Mouse (Mus musculus) left cerebral cortex, adult 8-10 months (tissue): ENCODE data around the gene Zbtb12. TPM values are rescaled to one million over a fixed set of nuclear protein-coding genes. Genes with fewer than 3 reads are reported as not detected.

Experiments
- DNase-seq, 2 experiments: peaks; one replicate each; pipeline ENCODE4 v3.0.0; 2022; ENCODE audit warnings: low spot score in 2 of 2
- total RNA-seq, 4 experiments: library from RNA; stranded (reverse); gene quantifications; 2 replicates each; pipeline ENCODE4 v1.2.4; 2022

Gene Zbtb12
- total RNA-seq, 4 experiments from 2014 or later = 8.3 to 9.1 (median 9.0) TPM

DNA sequence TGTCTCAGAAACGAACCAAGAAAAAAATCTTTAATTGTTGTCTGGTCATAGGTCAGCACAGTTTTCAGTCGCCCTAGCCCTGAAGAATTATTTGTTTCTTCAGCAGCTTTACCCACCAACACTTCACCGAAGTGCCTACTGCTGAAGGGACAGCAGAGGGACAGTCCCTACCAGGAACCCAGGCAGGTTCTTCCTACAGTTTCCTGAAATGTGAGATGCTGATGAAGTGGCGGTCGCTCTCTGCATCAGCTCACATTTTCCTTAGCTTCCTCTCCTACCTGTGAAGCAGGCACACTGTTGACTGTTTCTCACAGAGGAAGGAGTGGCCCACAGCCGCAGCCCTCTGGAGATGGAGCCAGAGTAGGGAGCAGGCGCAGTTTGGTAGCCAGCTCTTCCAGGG is 13.3 kb upstream of the Zbtb12 start:
- no peak for DNase-seq

DNA sequence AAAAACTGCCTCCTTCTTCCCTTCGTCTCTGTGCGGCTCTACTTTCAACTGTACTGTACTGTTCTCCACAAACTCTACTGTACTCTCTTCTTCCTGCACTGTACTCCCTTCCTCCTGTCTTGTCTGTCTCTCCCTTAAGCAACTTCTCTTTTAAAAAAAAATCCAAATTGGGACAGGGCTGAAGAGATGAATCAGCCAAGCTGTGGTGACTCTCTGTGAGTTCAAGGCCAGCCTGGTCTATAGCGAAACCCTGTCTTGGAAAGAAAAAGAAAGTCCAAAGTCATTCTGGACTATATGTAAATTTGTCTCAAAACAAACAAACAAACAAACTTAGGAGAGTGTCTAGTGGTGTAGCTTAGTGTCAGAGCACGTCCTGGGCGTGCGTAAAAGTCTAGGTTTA is 5.0 kb upstream of the Zbtb12 start:
- no peak for DNase-seq

DNA sequence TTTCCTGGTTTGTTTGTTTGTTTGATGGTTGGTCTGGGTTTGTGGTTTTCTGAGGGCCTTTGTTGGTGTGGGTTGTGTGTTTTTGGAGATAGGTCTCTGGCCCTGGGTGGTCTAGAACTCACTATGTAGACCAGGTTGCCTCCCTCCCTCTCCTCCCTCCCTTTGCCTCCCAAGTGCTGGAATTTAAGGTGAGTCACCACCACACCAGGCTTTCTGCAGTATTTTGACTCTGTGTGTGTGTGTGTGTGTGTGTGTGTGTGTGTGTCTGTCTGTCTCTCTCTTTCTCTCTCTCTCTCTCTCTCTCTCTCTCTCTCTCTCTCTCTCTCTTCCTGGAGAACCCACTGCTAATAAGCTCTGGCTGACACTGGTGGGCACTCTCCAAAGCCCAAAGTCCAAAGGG is 1.9 kb downstream of the Zbtb12 start:
- no peak for DNase-seq

DNA sequence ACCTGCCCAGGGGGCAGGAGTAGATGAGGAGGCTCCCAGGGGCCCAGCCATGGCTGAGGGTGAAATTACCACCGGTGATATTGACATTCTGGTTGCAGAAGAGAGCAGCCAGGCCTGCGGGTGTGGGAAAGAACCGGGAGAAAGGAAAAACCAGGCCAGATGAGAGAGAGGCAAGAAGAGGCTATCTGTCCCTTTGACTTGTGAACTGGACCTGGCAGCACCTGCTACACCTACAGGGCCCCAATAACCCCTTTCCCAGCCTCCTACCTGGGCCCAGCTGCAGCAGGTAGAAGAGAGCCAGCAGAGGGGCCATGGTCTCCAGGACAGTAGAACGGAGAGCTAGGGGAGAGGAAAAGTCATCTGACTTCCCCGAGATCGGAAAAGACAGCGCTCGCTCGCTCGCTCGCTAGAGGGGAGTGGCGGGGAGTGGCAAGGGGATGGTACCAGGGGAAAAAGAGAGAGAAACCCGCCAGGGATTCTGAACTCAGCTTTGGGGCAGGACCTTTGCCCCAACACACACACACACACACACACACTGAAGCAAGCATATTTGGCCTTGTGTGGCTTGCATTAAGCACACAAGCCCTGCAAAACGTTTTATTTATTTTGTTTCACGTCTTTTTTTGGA is 2.5 kb downstream of the Zbtb12 start, which contains the start of gene Gm20547:
Gene Gm20547, minus strand, starts transcription at position 360 of the 628 bp plus-strand sequence.
- DNase-seq = no peak

DNA sequence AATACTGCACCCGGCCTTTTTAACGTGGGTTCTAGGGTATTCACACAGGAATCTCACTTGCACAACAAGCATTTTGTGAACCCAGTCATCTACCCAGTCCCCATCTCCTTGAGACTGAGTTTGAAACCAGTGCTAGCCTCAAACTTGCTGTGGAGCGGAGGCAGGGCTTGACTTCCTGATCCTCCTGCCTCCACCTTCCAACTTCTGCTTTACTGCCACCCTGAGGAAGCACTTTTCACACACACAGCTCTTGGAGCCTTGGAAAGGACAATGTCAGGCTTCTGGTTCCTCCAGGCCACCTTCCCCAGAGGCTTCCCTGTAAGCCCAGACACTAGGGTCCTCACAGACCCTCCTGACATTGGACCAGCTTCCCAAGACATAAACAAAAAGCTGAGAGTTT is 4.0 kb downstream of the Zbtb12 start:
- no peak for DNase-seq

DNA sequence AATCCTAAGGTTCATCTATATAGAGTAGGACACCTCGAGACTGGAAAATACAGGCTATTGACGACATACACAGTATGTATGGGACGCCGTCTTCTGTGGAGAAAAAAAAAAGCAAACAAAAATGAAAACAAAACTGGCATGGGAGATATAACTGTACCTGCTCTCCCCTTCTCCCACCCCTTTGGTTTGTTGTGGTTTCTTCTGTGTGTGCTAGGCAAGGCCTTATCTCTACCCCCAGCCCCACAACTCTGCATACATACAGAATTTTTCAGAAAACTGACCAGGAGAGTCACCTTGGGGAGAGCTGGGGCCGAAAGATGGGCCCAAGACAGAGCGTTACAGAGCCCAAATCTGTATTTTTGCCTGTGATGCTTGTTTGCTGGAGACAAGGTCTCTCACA is 5.4 kb downstream of the Zbtb12 start:
- no peak for DNase-seq

DNA sequence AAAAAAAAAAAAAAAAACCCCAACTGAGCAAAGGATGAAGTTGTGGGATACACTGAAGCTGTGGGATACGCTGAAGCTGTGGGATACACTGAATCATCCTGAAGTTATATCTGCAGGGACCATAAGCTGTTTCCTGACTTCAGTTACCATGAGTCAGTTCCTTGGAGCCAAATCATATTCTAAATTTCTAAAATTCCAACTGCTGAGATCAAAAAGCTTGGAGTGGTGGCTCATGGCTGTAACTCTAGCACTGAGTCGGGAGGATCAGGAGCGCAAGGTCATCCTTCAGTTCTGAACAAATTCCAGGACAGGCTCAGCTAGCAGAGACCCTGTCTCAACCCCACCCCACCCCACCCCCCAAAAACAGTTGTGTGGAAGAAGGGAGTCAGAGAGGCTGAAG is 6.3 kb downstream of the Zbtb12 start:
- DNase-seq = no peak

DNA sequence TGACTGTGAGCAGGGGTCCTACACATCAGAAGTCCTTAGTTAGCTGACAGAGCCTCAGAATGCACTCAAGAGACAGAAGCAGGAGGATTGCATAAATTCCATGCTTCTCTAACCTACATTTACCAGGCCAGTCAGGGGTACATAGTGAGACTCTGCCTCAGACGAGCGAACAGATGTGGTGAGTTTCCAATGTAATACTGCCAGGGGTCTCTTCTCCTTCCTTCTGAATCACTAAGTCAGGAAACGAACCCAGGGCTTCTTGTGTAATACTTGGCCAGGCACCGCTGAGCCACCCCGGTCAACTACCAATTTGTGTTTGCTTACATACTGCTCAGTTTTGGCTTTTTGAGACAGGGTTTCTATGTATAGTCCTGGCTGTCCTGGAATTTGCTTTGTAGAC is 8.7 kb downstream of the Zbtb12 start:
- DNase-seq = no peak

DNA sequence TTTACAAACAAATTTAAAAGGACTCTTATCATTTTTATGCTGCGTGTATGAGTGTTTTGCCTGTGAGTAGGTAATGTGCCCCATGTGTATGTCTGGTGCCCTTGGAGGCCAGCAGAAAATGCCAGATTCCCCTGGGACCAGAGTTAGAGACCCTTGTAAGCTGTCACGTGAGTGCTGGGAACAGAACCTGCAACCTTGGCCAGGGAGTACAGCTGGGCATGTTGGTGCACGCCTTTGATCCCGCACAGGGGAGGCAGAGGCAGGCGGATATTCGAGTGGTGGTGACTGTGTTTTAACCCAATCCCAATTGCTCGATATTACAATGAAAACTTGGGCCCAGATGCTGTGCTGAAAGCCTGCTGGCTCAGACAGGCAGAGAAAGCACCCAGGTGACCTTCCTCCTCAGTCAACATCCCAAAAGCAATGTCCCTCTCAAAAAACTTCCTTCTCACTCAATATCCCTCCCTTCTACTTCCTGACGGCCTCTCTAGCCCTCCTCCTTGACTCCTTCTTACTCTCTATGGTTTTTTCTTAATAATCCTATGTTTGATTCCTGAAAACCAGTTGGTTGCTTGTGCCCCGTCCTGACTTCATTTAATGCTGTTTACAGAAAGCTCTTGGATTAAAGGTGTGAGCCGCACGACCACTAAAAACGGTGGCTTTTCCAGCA is 10.9 kb downstream of the Zbtb12 start:
- DNase-seq = no peak

DNA sequence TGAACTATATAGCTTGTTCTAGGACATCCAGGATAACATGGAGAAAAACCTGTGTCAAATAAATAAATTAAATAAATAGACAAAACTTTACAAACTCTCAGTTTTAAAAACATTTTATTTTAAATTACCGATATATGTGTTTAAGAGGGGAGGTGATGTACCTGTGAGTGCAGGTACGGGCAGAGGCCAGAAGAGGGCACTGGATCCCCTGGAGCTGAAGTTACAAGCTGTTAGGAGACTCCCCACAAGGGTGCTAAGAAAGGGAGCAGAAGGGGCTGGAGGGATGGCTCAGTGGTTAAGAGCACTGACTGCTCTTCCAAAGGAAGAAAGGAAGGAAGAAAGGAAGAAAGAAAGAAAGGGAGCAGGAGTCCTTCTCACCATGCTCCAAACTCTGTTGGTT is 12.1 kb downstream of the Zbtb12 start:
- no peak for DNase-seq

DNA sequence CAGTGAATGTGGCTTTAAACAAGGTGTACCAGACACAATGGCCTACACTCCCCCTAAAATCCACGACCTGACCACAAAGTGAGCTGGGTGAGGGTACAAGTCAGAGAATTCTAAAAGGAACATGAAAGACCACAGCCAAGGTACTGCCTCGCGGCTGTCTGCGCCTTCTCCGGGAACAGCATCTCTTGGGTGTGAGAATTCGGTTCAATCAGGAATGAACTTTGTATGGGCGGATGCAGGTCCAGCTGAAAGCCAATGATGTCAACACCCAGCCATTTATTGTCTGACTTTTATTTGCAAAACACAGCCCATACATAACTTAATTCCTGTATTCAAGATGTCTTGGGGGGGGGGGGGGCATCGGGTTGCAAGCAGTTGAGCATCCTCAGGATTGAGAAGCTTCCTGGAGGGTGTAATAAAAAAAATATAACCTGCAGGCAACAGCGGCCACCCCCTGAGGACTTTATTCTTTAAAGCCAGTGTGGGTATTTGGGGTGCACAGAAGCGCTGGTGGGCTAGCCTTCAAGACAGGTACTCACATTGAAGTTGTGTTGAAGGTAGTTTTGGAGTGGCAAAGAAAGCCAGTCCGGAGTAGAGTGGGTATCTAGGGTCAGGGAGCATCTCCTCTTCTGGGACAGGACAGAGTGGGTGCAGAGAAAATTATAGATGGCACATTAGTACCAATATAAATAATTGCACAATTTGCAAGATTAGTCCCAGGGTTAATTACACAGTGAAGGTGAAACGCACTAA is 14.0 kb downstream of the Zbtb12 start:
- no peak for DNase-seq

DNA sequence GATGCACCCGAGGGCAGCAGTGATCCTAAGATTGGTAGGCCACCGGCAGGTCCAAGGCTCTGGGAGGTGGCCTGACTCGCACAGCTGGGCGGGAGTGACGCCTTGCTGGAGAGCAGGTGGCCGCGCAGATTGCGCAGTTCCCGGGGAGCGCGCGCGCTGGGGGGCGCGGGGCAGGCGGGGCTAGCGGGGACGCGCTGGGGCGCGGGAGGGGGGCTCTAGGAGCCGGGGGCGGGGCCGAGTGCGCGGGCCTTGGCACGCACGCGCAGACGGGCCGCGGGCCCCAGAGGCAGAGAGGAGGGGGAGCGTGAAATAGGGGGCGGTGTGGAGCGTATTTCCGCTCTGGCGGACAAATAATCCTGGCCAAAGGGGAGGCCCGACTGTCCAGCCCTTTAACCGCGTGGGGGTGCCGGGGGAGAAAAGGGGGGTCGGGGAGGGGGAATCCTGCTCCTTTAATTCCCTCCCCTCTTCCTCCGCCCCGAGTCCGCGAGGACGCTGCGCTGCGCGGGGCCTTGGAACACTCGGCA is 14.9 kb downstream of the Zbtb12 start:
- peak; percentile 80 to 88 for DNase-seq

DNA sequence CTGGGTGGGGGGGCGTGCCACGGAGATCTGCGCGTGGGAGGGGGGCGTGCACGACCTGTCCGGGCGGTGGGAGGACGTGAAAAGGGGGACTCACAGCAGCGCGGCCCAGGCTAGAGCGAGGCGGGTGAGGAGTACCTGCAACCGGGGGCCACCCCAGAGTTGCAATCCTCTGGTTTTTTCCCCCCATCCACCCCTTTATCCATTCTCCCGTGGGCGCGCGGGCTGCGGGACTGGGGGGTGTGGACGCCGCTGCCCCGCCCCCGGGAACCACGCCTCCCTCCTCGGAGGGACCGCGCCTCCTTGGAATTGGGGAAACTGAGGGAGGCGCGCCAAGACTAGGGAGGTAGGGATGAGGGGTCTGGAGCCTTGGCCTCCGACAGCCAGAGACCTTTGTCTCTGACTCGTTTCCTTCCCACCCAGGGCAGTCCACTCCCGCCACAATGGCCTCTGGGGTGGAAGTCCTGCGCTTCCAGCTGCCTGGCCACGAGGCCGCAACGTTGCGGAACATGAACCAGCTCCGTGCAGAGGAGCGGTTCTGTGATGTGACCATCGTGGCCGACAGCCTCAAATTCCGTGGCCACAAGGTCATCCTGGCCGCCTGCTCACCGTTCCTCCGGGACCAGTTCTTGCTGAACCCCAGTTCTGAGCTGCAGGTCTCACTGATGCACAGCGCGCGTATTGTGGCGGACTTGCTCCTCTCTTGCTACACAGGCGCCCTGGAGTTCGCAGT is 15.7 kb downstream of the Zbtb12 start:
- DNase-seq = peak in 1 of 2 experiments; percentile 54

DNA sequence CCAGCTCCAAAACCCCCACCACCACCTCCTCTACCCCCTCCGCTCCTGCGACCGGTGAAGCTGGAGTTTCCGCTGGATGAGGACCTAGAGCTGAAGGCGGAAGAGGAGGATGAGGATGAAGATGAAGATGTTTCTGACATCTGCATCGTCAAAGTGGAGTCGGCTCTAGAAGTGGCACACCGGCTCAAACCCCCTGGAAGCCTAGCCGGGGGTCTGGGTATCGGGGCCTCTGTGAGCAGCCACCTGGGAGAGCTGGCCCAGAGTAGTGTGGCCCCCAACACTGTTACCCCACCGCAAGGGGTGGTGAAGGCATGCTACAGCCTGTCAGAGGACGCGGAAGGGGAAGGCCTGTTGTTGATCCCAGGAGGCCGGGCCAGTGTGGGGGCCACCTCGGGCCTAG is 16.4 kb downstream of the Zbtb12 start:
- DNase-seq = no peak

DNA sequence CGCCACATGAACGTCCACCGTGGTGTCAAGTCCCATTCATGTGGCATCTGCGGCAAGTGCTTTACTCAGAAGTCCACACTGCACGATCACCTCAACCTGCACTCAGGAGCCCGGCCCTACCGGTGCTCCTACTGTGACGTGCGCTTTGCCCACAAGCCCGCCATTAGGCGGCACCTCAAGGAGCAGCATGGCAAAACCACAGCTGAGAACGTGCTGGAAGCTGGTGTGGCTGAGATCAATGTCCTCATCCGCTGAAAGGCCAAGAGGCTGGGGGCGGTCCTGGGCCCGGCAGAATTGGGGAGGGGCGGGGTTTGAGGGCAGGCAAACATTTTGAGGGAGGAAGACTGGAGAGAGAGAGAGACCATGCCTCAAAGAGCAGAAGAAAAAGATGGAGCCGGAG is 17.1 kb downstream of the Zbtb12 start:
- no peak for DNase-seq

DNA sequence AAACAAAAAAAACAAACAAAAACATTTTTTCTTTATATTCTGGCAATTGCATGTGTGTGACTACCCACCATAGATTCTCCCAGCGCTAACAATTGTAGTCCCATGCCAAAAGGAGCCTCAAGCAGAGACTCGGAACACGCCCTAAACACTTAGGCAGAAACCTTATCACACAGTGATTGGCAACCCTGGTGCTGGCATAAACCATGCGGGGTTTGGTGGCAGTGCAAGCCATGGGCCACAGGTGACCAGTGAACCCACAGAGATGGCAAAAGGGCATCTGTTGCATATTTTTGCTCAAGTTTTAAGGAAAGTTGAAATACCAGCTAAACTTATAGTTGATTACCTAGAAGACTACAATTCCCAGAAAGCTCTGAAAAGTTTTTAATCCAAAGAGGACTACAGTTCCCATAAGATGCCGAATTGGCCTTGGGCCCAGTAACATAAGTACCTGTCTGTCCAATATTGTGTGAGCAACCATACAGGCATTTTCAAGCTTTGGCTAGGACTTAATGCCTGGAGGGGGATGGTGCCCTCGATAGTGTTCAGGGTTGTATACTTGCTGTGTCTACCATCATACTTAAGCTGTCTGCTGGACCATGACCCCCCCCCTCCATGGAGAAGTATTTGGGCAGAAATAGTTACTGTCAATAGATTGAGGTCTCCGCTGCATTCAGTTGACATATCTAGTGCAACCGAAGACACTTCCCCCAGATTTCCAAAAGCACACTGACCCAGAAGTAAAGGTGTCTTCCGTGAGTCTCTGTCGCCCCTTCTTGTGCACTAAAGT is 18.3 kb downstream of the Zbtb12 start:
- peak in 1 of 2 experiments; percentile 66 for DNase-seq

DNA sequence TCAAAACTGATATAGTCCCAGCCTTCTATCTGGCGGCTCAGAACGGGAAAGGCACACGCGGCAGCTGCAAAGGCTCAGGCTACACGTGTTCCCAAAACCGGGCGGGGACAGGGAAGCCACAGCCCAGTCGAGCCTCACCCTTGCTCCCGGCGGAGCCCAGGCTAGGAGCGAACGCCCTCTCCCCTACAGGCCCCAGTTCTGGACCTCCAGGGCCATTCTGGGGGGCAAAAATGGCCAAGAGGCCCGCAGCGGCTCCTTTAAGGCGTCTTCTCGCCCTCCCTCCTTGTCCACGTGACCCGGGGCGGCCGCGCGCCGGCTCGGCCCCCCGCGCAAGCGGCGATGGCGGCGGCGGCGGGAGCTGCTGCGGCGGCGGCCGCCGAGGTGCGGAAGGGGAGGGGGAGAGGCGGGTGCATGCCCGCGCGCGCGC is 18.9 kb downstream of the Zbtb12 start, which contains the start of the genes C2 and Ehmt2:
Gene C2, minus strand, starts transcription at position 106 of the 427 bp plus-strand sequence.
Gene Ehmt2, plus strand, starts transcription at position 310 of the 427 bp plus-strand sequence.
- peak; percentile 71 to 76 for DNase-seq

DNA sequence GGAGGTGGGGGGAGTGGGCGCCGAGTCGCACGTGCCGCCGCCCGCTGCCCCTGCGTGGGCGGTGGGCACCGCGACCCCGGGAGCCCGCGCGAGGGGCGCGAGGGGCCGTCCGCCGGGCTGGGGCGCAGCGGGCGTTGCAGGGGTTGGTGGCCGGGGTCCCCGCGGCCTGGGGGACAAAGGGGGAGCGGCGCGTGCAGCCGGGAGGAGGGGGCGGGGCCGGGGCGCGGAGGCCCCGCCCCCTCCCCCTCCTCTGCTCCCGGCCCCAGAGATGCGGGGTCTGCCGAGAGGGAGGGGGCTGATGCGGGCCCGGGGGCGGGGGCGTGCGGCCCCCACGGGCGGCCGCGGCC is 19.4 kb downstream of the Zbtb12 start:
- DNase-seq = no peak

DNA sequence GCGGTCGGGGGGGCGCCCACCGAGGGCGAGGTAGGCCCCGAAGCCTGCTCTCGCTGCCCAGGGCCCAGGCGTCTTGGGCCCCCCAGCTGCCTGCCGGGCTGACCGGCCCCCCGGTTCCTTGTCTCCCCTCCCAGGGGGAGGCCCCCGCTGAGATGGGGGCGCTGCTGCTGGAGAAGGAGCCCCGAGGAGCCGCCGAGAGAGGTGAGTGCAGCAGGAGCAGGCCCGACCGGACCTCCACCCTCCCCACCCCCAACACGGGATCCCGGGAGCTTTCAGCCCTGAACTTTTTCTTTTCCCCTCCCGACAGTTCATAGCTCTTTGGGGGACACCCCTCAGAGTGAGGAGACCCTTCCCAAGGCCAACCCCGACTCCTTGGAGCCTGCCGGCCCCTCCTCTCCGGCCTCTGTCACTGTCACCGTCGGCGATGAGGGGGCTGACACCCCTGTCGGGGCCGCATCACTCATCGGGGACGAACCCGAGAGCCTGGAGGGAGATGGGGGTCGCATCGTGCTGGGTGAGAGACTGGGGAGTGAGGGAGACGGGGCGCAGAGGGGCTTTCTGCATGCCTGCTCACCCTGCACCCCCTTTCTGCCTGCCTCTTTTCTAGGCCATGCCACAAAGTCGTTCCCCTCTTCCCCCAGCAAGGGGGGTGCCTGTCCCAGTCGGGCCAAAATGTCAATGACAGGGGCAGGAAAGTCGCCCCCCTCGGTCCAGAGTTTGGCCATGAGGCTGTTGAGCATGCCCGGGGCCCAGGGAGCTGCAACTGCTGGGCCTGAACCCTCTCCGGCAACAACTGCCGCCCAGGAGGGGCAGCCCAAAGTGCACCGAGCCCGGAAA is 20.0 kb downstream of the Zbtb12 start:
- no peak for DNase-seq

DNA sequence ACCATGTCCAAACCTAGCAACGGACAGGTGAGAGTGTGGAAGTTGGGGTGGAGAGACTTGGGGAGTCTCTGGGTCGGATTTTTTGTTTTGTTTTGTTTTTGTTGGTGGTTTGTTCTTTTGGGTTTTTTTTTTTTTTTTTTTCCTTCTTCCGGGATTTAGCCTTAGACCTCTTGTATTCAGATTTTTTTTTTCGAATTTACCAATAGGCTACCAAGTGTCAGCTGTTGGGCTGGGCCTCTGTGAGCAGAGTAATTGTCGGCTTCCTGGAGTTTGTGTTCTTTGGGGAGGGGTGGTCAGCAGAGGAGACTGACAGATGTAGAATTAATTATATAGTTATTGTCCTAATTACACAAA is 20.6 kb downstream of the Zbtb12 start:
- no peak for DNase-seq
